Mouse (Mus musculus): Measurements from ENCODE around the gene Ufc1. TPM values are rescaled to one million over a fixed set of nuclear protein-coding genes. Genes with fewer than 3 reads are reported as not detected.

The Ufc1 gene
- polyA plus RNA-seq, 2 experiments from 2014 or later: 100 to 110 TPM

DNA sequence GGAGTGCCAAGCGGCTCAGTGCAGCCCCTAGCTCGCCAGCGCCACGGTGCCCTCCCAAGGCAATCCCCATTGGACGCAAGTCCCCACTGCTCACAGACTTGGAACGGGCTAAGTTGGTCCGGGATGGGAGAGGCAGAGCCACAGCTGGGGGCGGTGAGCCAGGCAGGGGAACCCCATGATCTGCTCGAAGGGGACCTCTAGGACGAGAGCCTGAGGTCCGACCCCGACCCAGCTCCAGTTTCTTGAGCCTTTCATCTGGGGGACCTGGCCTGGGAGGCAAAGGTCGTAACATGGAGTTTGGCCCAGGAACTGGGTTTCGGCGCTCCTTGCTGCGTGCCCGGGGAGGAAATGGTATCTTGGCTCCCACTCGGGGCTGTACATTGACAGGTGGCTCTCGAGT, 8.3 kb downstream of the Ufc1 start:
- ATAC-seq: no peak

DNA sequence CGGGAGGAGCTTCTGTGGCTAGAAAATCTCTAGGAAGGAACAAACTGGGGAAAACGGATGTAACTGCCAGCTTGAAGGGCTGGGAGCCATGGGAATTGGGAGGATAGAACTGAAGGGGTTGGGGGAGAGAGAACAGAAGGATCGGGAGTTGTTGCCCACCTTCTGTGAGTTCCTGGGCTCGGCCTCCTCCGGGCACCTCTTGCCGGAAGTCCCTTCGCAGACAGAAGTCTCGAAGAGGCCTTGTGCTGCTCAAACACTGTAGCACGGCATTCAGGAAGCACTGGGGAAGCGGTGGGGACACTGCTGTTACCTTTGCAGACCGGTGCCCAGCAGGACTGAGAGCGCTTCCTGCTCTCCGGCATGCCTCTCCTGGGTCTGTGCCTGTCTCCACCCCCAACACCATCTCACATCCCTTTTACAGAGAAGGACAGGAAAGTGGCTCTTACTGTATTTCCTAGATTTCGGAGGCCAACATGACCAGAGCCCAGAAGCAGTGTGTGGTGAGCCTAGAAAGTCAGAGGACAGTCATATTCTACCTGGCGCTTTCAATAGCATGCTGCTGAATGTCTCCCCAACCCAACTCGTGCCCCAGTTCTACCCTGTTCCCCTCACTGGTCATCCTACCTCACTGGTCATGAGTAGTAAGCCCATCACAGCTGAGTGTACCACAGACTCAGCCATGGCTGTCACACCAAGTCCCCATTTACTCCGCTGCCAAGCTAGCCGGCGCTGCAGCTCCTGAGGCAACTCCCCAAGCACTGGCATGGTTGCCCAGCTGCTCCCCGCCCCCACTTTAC, 9.5 kb downstream of the Ufc1 start:
- ATAC-seq: no peak

DNA sequence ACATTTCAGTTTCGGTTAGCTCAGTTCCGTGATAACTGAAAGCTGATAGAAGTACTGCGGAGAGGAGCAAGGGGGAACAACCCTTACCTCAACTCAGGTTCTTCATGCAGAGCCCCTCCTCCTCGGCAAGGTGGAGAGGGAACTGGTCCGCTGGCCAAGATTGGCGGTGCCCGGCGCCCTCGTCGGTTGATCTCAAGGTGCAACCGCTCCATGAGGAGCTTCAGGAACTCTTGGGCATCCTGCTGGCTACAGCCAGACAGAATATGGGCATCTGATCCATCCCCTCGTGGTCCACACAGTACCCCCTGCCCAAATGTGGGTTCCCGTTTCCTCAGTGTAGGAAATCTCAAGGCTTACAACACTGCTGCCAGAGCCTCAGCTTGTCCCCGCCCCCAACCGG, 10.3 kb downstream of the Ufc1 start:
- no peak for ATAC-seq

DNA sequence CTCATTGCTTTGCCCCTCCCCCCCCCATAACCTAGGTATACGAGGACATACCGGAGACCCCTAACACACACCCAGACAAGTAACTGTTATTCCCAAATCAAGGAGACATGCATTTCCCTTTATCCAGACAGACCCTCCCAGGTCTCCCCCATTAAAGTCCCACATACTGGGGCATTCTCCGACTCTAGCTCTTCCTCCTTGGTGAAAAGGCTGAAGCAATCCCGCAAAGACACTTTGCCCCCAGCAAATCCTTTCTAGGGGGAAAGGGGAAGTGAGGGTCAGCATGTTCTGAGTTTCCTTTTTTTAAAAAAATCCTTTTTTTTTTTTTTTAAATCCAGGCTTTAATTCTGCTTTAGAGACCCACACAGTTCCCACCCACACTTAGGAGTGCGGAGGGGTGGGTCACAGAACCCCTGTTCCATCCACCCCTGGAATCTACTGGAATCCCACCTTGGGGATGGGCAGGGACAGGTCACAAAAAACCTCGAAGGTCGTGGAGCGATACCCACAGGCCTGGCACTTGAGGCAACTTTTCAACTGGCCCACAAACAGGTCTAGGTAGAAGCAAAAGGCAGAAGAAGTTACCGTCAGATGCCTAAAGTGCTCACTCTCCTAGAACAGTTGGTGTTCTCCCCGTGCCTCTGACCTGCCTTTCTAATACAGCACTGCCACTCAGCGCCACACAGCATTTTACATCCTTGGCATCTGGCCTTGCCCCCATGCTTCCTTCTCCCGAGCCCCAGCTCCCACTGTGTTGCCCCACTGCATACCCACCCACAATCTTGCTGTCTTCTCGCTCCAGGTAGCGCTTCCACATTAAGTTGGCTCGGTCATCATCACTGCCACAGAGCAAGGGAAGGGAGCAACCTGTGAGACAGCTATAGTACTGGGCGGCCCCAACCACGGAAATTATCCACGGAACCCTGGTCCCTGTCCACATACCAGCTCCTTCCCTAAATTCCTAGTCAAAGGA, 11.3 kb downstream of the Ufc1 start:
- ATAC-seq: no peak

DNA sequence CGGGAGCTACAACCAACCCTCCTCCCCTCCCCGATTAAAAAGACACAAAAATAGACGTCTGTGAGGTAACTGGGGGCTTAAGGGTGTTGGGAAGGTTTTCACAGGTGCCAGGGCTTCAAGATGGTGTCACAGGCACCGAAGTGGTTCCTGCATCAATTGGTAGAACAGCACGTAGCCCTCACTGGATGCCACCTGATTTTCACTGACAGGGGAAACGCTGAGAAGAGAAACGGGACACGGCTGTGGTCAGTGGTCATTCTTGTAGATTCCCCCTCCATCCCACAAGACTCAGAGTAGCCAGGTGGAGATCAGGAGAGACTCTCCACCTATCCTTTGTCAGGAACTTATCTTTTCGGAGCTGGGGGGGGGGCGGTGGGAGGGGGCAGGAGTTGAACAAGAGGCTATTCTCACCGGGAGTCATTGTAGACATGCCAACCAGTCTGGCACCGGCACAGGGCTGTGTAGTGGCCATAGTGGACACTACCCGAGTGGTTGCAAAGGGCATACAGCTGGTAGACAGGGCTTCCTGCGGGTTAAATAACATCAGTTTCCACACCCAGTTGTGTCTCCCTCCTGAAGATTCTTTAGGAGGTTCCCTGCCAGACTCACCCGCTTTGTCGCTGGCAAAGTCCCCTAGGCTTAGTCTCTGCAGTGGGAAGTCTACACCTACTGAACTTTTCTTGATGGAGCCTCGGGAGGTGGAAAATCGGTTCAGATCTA, 12.6 kb downstream of the Ufc1 start:
- ATAC-seq: no peak

DNA sequence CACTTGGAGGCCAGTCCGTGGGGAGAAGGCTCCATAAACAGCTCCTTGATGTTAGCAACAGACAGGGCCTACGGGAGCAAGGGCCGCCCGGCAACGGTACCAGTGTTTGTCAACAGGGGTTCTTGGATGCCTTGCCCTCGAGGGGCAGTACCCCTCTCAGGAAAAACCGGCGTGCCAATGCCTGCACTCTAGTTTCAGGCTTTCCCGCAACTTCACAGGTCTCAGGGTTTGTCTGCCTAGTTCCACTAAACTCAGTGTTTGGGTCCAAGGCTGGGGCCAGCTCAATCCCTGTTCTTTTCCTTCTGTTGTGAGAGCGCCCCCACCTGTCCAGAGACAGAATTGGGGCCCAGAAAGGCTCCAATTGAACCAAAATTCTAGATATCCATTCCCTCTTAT, 13.3 kb downstream of the Ufc1 start:
- ATAC-seq: peak; percentile 43

DNA sequence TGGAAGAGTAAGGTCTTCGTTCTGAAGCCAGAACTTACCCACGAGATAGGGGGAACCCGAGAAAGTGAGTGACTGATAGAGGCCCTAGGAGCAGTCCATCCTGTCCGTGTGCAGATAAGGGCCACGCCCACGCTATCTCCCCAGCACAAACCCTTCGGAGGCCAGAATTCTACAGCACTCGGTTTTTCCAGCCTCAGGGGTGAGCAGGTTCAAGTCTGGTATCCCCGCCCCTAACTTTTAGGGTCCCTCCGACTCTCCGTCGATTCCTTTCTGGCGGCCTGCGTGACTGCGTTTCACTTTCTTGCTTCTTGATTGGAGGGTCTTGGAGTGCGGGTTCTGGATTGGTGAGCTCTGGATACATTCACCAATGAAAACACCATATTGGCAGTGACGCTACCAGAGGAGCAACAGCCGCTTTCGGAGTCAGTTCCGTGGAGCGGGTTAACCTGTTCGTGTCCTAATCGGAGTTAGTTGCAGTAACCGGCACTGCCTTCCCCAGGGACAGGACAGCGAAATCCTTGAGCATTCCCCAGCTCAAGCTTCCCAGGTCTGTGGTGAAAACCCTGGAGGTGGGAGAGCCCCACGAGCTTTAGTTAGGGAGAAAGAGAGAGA, 13.8 kb downstream of the Ufc1 start, which contains the start of gene Ppox:
Ppox (minus strand) TSS at position 271 of the 612 bp plus-strand sequence.
- ATAC-seq: peak; percentile 98

DNA sequence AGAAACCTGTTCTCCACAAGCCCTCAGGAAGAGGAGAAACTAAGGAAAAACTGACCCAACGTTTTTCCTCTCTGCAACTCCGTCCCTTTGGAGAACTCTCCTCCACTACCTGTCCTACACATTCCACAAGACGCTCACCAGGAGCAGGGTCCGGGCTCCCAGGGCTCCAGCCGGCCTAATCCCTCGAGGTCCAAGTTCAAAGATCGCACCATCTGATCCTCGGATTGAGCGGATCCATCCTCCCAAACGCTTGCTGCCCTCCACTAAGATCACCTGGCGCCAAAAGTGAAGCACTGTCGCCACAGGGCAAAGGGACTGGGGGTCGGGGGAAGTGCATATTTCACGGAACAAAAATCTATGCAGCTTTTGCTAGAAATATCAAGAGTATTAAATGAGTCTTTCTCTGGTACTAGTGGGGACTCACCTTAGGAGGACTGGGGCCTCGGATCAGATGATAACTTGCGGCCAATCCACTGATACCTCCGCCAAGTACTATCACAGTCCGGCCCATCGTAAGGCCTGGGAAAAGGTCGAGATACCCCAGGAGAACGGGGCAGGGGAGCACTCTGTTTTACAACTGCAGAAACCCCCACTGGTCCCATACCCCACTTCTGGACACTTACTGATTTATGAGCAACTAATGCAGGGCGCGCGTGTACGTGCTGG, 14.4 kb downstream of the Ufc1 start:
- ATAC-seq: no peak

DNA sequence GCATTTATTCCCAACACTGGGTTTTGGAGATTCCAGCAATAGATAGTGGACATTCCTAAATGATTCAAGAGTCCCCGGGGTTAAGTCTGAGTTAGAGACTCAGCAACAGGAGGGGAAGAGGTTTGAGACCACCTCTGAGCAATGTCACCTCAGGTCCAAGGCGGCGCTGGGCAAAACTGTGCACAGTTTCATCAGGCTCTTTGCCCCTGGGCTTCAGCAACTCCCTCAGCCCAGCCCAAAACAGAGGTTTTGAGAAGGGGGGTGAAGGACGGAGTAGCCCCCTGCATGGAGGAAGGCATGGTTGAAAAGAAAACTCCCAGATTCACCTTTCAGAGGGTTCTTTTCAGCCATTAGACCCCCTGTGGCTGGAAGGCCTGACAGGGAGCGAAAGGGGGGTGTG, 15.1 kb downstream of the Ufc1 start:
- no peak for ATAC-seq

DNA sequence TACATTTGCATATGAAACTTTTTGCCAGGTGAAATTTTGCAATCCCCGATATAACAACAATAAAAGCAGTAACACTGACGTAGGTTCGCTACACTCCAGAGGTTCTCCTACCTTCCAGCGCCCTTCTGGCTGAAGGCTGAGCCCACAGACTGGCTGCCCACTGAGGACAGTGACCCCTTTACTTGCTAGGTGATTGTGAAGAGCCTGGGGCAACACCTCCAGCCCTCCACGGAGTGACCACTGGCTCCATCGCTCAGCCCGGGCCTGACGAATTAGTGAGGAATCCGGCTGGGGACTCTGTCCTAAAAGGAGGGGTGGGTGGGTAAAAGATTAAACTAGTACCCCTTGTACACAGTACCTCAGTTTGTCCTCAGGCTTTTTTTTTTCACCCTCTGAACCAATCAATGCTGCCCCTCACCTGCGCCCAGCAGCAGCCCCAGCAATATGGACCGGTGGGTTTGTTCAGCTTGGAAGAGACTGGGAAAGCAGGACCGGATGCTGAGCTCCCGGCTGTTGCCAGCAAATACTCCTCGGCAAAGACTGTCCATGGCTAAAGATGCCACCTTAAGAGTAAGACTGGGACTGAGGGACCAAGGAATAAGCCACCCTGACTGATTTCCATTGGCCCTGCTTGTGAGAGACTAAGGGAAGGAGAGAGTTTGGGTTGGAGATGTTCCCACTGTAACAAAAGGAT, 15.7 kb downstream of the Ufc1 start:
- no peak for ATAC-seq

DNA sequence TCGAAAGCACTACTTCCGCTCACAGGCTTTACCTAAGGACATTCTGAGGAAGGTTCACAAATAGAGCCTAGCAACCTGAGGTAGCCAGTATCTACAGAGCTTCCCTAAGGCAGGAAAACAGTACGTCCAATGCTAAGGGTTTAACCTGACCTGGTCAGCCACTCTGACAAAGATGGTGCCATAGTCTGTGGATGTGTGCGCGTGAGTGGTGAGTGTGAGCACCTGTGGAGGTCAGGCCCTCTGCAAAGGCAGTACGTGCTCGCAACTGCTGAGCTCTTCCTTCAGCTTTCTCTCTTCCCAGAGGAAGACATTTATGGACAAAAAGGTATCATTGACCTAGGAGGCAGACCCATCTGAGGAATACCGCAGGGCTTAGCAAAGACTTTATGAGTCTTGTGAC, 16.4 kb downstream of the Ufc1 start:
- ATAC-seq: no peak

DNA sequence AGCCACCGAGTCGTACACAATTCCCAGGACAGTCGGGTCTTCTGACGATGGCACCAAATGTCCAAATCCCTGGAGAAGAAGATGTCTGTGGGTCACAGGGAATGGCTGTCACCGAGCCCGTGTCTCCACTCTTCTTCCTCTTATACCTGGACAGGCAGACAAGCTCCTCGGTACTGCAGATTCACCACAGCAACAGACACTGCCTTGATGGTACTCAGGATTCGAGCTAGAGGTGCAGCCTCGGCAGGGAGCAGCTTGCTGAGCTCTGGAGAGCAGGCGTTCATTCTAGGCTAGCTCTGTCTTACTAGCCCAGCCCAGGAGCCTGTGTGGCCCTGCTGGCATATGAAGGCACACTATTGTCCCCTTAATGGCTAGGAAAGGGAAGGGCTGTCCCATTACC, 17.1 kb downstream of the Ufc1 start:
- ATAC-seq: no peak

DNA sequence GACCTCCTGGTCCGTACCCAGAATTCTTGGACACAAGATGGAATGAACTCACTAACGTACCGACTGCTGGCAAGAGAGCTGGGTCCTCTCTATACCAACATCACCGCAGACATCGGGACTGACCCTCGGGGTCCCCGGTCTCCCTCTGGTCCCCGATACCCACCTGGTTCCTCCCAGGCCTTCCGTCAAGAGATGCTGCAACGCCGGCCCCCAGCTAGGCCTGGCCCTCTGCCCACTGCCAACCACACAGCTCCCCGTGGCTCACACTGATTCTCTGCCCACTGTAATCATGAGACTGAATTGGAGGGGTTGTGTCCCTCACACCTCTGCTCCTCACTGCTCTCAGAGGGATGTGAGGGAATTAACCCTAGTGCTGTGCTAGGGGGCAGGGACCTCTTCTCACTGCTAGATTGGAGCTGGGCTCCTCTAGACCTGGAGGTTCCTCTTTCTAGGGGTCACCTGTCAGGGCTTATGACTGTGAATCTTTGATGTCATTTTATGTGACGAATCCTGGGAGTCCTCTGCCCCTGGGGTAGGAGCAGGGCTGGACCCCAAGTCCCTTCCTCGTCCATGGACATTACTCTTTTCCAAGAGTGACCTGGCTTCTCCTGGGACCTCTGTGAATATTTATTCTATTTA, 18.6 kb downstream of the Ufc1 start:
- no peak for ATAC-seq

DNA sequence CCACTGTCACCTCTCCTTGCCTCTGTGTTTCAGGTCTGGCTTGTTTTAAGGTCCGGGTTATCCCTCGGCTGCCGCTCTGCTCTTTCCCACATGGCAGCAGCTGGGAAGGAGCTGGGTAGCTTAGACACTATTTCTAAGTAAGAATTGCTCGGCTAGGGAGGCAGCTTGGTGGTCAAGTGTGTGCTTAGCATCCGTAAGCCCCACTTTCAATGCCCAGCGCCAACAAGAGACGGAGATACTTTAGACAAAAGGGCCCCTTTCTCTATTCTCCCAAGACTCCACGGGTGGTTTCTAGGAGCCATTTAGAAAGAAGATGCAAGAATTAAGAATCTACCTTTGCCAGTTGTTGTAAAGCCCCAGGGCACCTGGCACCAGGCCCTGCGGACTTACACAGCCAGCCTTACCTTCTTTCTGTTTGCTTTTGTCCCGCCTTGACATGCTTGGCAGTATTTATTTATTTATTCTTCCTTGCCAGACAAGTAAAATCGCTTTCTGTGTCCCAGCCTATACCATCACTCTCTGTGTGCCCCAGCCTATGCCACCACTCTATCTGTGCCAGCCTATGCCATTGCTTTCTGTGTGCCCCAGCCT, 19.6 kb downstream of the Ufc1 start:
- no peak for ATAC-seq

DNA sequence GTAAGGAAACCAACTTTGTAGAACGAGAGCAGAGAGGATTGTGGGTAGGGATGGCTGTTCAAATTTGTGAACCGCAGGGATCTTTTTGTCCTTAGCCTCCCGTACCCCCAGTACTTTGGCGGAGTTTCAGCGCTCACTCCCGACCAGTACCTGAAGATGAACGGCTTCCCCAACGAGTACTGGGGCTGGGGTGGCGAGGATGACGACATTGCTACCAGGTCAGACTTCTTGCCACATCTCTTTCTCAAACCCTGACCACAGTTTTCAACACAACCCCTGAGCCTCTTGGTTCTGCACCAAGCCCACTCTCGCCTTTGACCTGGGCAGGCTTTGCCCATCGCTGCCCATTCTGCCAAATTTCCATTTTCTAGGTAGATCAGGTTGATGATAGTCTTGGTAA, 20.7 kb downstream of the Ufc1 start:
- no peak for ATAC-seq

DNA sequence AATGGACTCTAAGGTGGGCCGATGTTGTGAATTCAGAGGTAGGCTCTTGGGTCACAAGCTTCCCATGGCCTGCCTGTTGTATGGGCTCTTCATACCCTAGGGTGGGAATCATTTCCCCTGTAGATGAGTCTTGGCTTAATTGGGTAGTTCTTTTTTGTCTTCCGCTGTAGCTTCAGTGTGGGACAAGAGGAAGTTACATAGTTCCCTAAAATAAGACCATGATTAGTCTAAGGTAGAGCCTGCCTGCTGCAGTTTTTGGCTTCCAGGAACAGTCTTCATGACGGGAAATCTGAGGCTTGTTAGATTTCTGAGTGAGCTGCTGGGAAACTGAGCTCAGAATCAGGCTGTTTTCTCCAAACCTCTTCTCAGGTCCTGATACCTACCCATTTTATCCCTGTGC, 22.7 kb downstream of the Ufc1 start:
- no peak for ATAC-seq

DNA sequence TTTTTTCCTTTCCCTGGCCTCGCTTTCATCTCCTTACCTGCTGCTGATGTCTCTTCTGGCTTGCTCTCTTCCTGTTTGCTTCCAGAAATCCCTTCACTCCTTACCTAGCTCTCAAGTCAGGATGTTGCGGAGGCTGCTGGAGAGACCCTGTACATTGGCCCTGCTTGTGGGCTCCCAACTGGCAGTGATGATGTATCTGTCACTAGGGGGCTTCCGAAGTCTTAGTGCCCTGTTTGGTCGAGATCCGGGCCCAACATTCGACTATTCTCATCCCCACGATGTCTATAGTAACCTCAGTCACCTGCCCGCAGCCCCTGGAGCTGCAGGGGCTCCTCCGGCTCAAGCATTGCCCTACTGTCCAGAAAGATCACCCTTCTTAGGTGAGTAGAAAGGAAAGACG, 23.2 kb downstream of the Ufc1 start:
- ATAC-seq: no peak

DNA sequence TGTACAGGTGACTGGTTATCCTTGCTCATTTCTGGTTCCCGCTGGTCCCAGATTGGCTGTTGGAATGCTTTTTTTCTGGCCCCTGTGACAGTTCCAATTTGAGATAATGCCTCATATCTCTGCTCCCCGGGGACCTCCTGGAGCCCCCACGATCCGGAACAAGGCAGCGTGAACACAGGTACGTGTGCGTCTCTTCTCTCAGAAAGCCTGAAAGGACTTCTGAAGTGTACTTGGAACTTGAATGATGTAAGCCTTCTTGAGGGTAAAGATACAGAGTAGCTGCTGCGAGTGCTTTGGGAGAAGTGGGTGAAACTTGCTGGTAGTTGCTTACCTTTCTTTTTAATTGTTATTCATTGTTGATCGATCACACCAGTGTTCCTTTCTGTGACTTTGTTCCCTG, 23.6 kb downstream of the Ufc1 start:
- ATAC-seq: no peak

DNA sequence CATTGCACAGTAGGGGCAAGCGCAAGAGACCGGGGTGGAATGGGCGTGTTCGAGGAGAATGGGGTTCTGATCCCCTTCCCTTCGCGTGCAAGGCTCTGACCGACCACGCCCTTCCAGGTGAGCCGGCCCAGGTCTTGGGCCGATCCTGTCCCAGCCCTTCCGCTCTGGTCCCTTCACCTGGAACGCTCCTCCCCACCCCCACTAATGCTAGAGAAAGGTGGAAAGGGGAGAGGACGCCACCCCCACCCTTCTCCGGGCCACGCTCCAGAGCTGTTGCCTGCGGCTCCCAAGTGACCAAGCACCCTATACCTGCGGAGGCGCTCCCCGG, 24.3 kb downstream of the Ufc1 start:
- peak; percentile 39 for ATAC-seq

DNA sequence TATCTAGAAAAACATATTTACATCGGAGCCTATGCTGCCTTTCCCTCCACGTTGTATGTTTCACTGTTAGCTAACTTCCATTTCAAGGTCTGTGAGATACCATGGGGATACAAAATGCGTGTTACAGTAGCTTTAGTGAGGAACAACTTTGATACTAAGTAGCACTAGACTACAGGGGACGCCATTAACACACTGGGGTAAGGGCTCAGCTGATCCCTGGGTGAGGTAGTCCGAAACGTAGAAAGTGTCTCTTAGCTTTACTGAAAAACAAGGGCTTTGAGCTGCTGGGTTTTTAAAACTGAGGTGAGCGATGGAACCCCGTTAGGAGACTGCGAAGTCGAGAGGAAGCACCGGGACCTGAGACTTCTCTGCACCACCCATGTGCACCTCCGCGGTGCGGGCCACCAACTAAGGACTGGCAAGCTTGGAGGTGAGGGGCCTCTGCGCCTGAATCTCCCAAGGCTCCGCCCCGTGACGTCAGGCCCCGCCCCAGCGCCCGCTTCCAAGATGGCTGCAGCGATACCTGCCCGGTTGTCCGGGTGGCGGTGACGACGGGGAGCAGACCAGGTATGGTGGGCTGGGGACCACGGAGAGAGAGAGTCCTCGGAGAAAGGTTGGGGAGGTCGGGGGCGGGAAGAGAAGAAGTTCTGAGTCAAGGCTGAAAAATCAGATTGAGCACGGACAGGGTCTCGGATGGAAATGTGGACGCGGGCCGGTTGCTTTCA, 24.8 kb downstream of the Ufc1 start, which contains the start of gene B4galt3:
B4galt3 (plus strand) TSS at position 481 of the 725 bp plus-strand sequence.
- ATAC-seq: peak; percentile 99
